Mouse (Mus musculus) liver, embryonic 14.5 days (tissue): ENCODE measurements around the gene Scrn3. TPM values are rescaled to one million over a fixed set of nuclear protein-coding genes. Genes with fewer than 3 reads are reported as not detected.

Experiments
- ATAC-seq: fragments of 200-750 bp; cut with Nextera tagmentation; 2 replicates; pipeline ENCODE4 v1.8.0; 2017; ENCODE audit warnings: moderate number of reproducible peaks, mild to moderate bottlenecking, moderate library complexity; ENCODE audit not compliant: insufficient read depth
- DNase-seq, 3 experiments: peaks; one replicate each; pipeline ENCODE4 v3.0.0-alpha.2; 2012 to 2013; ENCODE audit warnings: low read depth in 3 of 3, low spot score in 3 of 3
- H3K27ac ChIP-seq: fragments of 300-500 bp; sonication (generic); 2 replicates; pipeline ENCODE4 v1.5.1; 2014; ENCODE audit warnings: moderate library complexity, mild to moderate bottlenecking, control low read depth, inconsistent platforms
- H3K27me3 ChIP-seq: fragments of 300-500 bp; sonication (generic); 2 replicates; pipeline ENCODE4 v1.6.1; 2014; ENCODE audit warnings: mild to moderate bottlenecking, low read length, moderate library complexity; ENCODE audit not compliant: control insufficient read depth, insufficient read depth
- H3K36me3 ChIP-seq: fragments of 300-500 bp; sonication (generic); replicated peaks from 2 replicates; pipeline ENCODE4 v1.6.1; 2014; ENCODE audit warnings: low read depth; ENCODE audit not compliant: control insufficient read depth, insufficient read depth
- H3K4me1 ChIP-seq, 2 experiments: fragments of 200-500 bp in 1 of 2; fragments of 300-500 bp in 1 of 2; sonication (generic) in 1 of 2; replicated peaks; 2 replicates each; pipeline ENCODE4 v1.6.1; 2012 to 2014; ENCODE audit warnings: antibody characterized with exemption in 1 of 2, inconsistent platforms in 1 of 2, low read length in 1 of 2; ENCODE audit not compliant: control insufficient read depth in 2 of 2, insufficient read depth in 2 of 2
- H3K4me2 ChIP-seq: fragments of 300-500 bp; sonication (generic); 2 replicates; pipeline ENCODE4 v1.6.1; 2014; ENCODE audit warnings: low read depth, mild to moderate bottlenecking, control low read depth, moderate library complexity
- H3K4me3 ChIP-seq, 2 experiments: fragments of 200-500 bp in 1 of 2; fragments of 300-500 bp in 1 of 2; sonication (generic) in 1 of 2; 2 replicates each; pipeline ENCODE4 v1.5.1; 2012 to 2014; ENCODE audit warnings: low read depth in 2 of 2, low read length in 2 of 2, mild to moderate bottlenecking in 2 of 2, control low read depth in 1 of 2, inconsistent platforms in 1 of 2, moderate library complexity in 1 of 2; ENCODE audit not compliant: insufficient read depth in 1 of 2
- H3K9ac ChIP-seq: fragments of 300-500 bp; sonication (generic); replicated peaks from 2 replicates; pipeline ENCODE4 v1.6.1; 2014; ENCODE audit warnings: mild to moderate bottlenecking, control low read depth, moderate library complexity
- H3K9me3 ChIP-seq: fragments of 300-500 bp; sonication (generic); 2 replicates; pipeline ENCODE4 v1.6.1; 2016; ENCODE audit warnings: low read length, mixed read lengths; ENCODE audit not compliant: control insufficient read depth
- CTCF ChIP-seq: IDR thresholded peaks from 2 replicates; pipeline ENCODE4 v1.5.1; 2016; ENCODE audit warnings: antibody characterized with exemption, low read depth, control low read depth
- EP300 ChIP-seq: IDR thresholded peaks from 2 replicates; pipeline ENCODE4 v1.6.1; 2016; ENCODE audit warnings: antibody characterized with exemption, low read depth
- WGBS: fragments of 180-500 bp; shearing (Covaris S2); extraction: QIAGEN DNeasy Blood & Tissue Kit; methylation state at CpG from one replicate; pipeline ENCODE4 v1.1.7; 2014; ENCODE audit not compliant: insufficient replicate concordance; 5-methylcytosine and 5-hydroxymethylcytosine counted together
- polyA plus RNA-seq, 2 experiments: library from polyadenylated mRNA; depleted of rRNA in 1 of 2; stranded (reverse) in 1 of 2; unstranded in 1 of 2; fragments of >200 nt; fragmentation: Nextera tagmentation in 1 of 2; extraction: Ambion mirVana in 1 of 2; gene quantifications; 2 replicates each; pipeline versions ENCODE4 v1.2.1 to v1.2.3; 2012 to 2014

The Scrn3 gene
- polyA plus RNA-seq, 2 experiments = 20.1 to 22.4 TPM

- H3K27ac ChIP-seq = no peak overlapping the region
Observed at GRCm38 (mm10) chr2:73275261-73276040, 37.0 kb upstream of the Scrn3 start.

GRCm38 (mm10) chr2:73276141-73276571 lies 36.2 kb upstream of the Scrn3 start:
- H3K9ac ChIP-seq = no peak overlapping the region
- H3K9me3 ChIP-seq = no peaks in the 10 kb centered on the region
- peaks cover 95% of the 10 kb centered on the region for H3K27me3 ChIP-seq
- H3K4me2 ChIP-seq = no peak overlapping the region
- TF ChIP-seq CTCF = no peak
- no peak for TF ChIP-seq EP300
- H3K27ac ChIP-seq = no peak overlapping the region
- H3K36me3 ChIP-seq = no peaks in the 10 kb centered on the region
- WGBS = under 1% methylated on average over 6 of the region's 6 CpGs
- DNase-seq (no peak), ATAC-seq (no peak)
- H3K4me3 ChIP-seq = no peak overlapping the region
- H3K4me1 ChIP-seq = peaks cover 0 to 3% of the 10 kb centered on the region in 2 experiments; a peak in 3 of 4 replicates

More at GRCm38 (mm10) chr2:73275261-73276040, 37.0 kb upstream of the Scrn3 start:
- TF ChIP-seq EP300 = no peak
- no peak for TF ChIP-seq CTCF
- Histone ChIP-seq H3K9me3 (no peaks in the 10 kb centered on the region), H3K36me3 (no peaks in the 10 kb centered on the region), H3K27me3 (peaks cover 95% of the 10 kb centered on the region), H3K4me1 (peaks cover 0 to 5% of the 10 kb centered on the region in 2 experiments; a peak in 3 of 4 replicates), H3K4me2 (no peak overlapping the region), H3K9ac (no peak overlapping the region), H3K4me3 (no peak overlapping the region)
- ATAC-seq (no peak), DNase-seq (no peak)
- WGBS = 8% methylated on average over 8 of the region's 8 CpGs

GRCm38 (mm10) chr2:73277021-73277708 lies 35.2 kb upstream of the Scrn3 start:
- H3K4me1 ChIP-seq = peaks cover 0 to 3% of the 10 kb centered on the region in 2 experiments; a peak in 3 of 4 replicates
- no peak overlapping the region for H3K9ac ChIP-seq
- H3K27ac ChIP-seq = no peak overlapping the region
- DNase-seq (no peak), ATAC-seq (no peak)
- H3K36me3 ChIP-seq = no peaks in the 10 kb centered on the region
- no peak for TF ChIP-seq EP300
- TF ChIP-seq CTCF = no peak
- no peak overlapping the region for H3K4me3 ChIP-seq
- WGBS = 2% methylated on average over 38 of the region's 38 CpGs
- peaks cover 95% of the 10 kb centered on the region for H3K27me3 ChIP-seq
- H3K4me2 ChIP-seq = no peak overlapping the region
- H3K9me3 ChIP-seq = no peaks in the 10 kb centered on the region

GRCm38 (mm10) chr2:73277709-73278075 lies 34.7 kb upstream of the Scrn3 start:
- 3% methylated on average over 18 of the region's 18 CpGs for WGBS
- ATAC-seq = no peak
- Histone ChIP-seq H3K4me2 (no peak overlapping the region), H3K4me1 (peaks cover 0 to under 1% of the 10 kb centered on the region in 2 experiments; a peak in 2 of 4 replicates), H3K27me3 (peaks cover 90% of the 10 kb centered on the region), H3K27ac (no peak overlapping the region), H3K4me3 (no peak overlapping the region), H3K36me3 (no peaks in the 10 kb centered on the region), H3K9ac (no peak overlapping the region), H3K9me3 (no peaks in the 10 kb centered on the region)
- DNase-seq = no peak
- TF ChIP-seq EP300 (no peak), CTCF (no peak)
